Mouse (Mus musculus): ENCODE measurements around the gene Olfm4.

Gene Olfm4

DNA sequence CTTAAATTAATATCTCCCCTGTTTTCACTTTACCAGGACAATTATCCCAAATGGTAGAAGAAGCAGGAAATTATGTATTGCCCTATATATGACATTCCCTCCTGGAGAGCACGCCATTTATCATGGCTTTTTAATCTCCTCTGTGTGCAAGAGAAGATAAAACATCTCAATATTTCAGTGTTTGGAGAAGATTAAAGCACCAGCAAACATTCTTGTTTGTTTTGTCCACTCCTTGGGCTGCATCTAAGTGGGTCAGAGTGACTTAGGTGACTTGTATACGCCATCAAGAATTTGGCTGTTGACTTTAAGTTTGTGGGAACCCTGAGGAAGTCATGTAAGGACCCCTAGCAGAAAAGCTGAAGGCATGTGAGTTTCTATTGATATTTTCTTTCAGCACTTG is at the start of gene Olfm4:
Olfm4 (plus strand) TSS at position 301 of the 400 bp plus-strand sequence.
- no peak for DNase-seq (ENCODE audit: low spot score)

DNA sequence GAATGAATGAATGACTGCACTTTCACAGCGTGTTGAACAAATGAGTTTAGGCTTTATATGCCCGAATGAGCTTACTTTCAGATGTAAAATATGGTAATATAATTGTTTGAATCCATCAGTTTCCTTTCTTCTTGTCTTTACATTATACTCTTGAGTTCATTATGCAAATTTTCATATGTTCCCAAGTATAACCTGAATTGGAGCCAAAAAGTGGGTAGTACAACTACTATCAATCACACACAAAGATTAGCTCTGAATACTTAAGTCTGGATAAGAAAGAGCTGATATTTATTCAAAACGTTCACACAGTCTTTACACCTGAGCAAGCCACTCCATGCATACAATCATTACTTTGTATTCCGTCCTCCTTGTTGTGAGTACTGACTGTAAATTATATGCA is 49.5 kb upstream of the Olfm4 start:
- DNase-seq (ENCODE audit: low spot score): no peak

DNA sequence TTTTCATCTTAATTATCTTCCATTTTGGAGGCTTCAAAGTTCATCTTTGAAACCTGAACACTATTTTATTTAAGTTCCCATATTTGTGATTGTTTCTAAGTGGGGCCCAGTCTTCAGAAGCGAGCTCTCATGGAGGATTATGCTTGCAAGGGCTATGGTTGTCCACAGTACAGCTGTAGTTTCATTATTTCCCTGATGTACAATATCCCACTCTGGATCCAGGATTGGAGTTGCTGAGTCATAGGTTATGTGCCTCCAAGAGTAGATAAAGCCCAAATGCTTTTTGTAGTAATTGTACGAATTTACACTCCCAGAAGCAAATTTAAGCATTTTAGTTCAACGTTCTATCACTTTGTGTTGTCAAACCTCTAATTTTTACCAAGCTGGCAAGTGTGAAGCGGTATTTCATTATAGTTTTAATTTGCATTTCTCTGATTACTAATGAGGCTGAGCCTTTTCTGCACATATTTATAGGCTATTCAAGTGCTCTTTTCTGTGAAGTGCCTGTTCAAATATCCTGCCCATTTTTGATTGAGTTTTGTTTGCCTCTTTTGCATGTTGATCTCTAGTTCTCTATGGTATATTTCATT is 46.9 kb upstream of the Olfm4 start:
- DNase-seq (ENCODE audit: low spot score): no peak

DNA sequence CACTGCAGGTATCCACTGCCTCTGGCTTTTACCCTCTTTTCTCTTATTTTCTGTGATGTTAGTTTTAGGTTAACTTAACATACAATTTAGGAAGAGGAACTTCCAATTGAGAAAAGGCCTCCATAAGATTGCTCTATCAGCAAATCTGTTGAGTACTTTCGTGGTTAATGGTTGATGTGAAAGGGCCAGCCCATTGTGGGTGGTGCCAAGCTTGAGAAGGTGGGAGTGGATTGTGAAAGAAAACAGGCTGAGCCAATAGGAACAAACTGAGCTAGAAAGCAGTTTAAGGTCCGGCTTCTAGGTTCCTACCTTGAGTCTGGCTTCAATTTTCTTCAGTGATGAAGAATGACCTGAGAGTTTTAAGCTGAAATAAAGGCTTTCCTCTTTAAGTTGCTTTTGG is 38.0 kb upstream of the Olfm4 start:
- DNase-seq (ENCODE audit: low spot score): no peak

DNA sequence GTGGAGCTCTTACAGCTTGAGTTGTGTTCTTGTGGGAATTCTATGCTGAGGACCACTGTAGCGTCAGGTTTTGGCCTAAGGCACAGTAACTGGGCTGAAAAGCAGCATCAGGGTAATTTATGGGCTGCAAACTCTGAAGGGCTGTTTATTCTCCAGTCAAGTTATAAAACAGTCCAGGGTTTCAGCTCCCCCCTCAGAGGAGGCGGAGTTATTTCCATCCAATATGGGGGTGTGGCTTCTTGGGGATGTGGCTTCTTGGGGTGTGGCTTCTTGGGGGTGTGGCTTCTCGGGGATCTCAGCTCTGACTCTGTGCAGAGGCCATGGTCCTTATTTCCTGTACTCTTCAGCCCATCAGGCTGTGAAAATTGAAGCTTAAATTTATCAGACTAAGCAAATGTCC is 28.2 kb upstream of the Olfm4 start:
- no peak for DNase-seq (ENCODE audit: low spot score)

DNA sequence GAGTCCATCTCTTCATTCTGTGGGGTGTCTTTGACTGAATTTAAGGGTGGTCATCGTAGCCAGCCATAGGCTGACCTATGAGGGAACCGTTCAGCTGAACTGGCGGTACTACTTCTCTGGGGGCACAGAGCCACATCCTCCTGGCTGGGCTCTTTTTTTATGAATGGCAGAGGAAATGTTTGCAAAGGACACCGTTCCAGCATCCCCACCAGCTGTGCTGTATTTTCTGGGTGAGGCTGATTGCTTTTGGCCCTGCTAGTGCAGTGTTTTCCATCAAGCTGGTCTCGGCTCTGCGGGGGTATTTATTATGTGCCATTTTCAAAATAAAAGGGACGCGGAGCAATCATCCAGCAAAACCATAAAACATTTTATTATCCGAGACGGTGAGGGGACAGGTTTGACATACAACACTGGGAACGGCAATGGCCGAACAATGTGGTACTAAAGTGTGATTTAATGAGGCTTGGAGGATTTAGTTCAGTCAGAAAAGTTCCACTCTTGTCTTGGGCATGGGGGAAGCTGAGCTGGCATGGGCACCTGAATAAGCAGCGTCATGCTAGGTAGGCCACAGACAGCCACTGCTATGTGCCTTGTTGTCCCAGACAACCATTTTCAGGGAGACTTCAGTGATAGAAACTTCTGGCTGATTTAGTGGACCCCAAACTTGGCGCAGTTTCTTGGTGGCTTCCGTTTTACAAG is 25.9 kb upstream of the Olfm4 start:
- DNase-seq (ENCODE audit: low spot score): no peak

DNA sequence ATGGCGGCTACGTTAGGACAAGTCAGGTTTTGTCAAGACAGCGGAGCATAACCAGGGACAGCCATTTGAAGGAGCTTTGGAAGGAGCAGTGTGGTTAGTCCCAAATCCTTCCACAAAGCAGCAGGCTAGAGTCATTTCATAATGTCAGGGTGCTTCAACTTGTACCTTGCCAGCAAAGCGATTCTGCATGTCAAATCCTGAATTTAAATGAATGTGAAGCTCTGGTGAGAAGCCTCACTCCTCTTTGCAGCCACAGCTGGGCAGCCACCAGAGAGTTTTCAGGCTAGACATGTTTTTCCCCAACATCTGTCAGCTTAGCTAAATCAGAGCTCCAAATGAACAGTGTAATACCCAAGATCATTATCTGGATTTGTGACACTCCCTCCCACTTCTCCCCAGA is 22.7 kb upstream of the Olfm4 start:
- no peak for DNase-seq (ENCODE audit: low spot score)

DNA sequence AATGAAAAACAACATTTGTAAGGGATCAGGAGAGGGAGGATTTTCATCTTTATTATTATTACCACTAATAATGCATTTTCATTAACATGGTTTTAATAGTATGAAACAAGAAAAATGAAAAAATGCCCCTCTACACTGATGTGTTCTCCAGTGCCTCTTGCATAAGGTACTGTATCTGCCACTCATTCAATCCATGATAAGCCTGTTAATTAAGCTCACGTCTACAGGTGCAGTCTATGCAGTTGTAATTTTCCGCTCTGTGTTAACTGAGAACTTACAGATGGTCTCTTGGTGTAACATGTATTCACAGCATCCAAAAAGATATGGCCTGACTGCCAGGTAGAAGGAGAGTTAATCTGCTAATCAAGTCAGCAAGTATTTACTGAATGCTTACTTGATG is 22.3 kb upstream of the Olfm4 start:
- no peak for DNase-seq (ENCODE audit: low spot score)

DNA sequence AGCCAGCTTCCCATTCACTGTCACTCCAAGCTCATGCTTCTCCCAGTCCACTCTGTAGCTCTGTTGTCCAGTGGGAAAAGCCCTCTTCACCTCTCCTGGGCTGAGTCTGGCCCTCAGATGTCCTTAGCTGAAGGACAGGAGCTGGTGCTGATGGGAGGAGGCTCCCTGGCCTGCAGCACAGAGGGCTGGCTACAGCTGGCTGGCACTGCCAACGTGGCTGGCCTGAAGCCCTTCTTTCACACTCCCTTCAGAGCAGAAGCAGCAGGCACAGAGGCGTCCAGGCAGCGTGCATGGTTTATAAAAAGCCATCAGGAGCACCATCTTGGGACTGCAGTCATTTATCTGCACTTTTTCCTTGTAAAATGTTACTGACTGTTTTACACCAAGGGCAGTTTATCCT is 13.7 kb upstream of the Olfm4 start:
- no peak for DNase-seq (ENCODE audit: low spot score)

DNA sequence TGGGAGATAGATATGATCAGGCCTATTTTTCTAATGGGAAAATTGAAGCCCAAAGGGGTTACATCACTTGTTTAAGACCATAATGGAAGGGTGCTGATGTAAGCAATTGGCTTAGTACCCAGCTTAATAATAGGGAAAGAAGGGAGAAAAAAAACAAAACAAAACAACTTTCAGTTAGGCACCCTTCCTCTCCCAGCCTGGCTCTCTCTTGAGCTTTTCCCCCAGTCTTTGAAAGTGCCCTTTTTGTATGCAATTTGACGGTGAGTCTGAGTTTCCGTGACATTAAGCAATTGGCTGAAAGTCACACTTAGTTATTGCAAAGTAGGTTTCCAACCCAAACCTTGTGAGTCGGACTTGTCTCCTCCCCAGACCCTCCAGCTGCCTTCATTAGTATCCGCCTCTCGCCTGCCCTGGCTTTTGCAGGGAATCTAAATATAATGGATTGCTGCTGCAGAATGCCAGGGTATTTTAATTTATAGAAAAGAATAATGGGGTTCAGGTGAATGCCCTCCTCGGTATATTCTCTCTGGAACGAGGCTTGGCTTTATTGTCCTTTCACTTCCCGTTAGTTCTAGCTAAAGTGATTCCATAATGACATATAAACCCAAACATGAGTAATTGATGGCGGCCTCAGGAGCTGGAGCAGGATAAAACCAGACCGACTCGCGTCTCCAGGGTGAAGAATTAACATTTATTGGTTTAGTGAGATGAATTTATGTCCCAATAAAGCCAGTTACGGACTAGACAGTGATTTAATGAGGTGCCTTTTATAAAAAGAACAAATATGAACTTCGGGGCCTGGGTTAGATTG is 12.7 kb upstream of the Olfm4 start:
- DNase-seq (ENCODE audit: low spot score): no peak

DNA sequence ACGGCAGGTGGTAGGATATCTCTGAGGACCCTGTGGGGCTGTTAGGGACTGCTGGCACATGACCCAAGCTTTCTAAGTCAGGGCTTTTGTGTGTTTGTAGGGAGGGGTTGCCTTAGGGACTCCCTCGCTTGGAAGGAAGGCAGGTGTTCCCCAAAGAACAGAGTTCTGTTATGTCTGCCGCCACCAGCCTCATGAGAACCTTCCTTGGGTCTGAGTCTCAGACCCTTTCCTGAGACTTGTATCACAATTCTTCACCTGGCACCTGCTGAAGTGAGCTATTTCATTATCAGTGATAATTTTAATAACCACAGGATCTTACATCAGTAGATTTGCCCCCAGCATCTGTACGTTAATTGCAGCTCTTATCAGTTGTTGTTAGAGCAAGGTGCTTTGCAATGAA is 2.4 kb upstream of the Olfm4 start:
- DNase-seq (ENCODE audit: low spot score): no peak

DNA sequence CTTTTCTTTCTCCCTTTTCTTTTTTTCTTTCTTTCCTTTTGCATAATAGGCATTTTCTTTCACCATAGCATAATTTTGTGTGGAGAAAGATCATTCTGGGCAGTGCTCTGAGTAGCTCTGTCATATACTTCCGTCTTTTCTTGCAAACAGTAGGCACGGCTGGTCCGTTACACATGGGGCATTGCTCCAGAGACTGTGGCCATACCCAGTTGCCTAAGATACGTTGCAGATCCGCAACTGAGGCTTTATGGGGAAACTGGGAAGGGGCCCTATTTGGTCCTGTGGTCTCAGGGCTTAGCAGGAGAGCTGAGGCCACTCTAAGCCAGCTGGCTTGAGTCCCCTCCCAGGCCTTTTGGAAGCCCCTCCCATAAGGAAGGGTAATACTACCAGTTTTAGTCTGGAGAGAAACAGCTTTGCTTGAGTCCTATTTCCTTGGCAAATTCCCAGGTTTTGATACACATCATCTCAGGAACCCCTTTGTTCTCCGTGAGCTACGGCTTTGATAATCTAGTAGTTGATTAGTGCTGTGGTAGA is 1.3 kb downstream of the Olfm4 start:
- no peak for DNase-seq (ENCODE audit: low spot score)

DNA sequence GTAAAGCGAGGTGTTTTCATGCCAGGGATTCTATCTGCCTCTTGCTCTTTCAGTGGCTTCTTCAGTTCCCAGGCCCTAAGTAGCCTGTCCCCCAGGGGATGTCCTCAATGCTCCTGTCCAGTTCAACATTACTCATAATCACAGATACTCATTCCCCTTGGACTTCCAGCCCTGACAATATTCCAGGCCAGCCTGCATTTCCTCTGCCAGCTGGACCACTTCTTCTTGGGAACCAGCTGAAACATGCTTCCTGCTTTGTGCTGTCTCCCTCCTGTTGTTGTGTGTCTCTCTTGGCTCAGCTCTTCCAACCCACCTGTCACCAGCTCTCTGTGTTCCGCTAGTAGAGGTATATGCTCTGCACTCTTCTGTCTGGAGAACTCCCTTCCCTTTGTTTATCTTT is 1.8 kb downstream of the Olfm4 start:
- no peak for DNase-seq (ENCODE audit: low spot score)

DNA sequence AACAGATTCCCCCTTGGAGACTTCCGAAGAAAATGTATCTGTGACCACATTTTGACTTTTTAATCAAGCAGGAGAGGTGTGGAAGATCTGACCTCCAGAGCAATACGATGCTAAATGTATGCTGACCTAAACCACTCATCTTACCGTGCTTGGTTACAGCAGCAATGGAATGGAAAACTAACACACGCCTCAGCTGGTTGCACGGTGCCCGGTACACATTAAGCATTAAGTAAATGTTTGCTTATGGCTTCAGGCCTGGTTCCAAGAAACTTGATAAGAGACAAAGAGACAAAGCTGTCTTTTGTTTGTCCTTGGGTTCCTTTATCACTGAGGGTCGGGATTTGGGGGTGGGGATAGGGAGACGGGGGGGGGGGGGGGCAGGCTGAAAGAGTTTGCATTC is 3.0 kb downstream of the Olfm4 start:
- DNase-seq (ENCODE audit: low spot score): no peak

DNA sequence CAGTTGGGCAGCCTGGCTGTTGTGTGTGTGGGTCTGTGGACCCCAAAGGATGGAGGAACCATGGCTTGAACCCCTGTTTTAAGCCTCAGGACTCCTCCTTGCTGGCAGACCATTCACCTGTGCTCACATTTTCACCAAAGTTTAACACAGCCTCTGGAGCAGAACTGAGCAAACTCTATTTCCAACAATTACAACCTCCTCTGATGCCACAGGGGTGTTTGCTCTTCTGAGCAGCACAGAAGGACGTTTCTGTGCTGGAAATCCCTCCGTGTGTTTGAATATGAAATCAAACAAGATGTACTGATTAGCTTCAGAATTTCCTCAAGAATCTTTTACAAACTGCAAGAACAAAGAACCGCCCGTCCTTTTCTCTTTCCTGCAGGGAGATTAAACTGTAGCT is 5.9 kb downstream of the Olfm4 start:
- no peak for DNase-seq (ENCODE audit: low spot score)

DNA sequence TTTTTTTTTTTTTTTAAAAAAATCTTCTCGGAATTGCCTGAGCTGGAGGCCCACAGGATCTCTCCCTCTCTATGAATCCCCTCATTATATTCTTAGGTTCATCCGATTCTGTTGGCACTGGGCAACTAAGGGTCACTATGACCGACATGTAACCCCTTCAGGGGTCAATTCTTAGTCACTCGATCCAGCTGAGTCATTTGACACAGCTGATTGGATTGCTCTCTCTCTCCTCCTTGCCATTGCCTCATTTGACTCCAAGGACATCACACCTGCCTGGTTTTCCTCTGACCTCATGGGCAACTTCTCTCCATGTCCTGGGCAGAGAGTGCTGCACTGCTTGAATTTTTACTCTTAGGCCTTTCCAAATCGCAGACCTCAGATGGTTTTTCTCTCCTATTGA is 6.7 kb downstream of the Olfm4 start:
- no peak for DNase-seq (ENCODE audit: low spot score)

DNA sequence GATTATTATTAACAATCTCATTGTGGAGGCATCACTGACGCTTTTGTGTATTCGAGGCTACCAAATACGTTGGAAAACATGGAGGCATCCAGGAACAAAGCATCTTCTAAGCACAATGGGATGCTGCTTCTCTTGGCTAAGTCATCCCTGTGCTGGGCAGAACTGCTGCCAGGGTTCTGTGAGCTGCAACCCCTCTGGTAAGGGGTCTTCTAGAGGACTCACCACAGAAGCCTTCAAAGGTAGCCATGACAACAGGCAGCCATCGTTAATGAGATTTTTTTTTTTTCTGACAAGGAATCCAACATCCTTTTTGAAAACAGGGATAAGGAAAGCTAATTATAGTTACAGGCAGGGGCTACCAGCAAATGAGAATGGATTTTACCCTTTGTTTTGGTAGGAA is 13.7 kb downstream of the Olfm4 start:
- no peak for DNase-seq (ENCODE audit: low spot score)

DNA sequence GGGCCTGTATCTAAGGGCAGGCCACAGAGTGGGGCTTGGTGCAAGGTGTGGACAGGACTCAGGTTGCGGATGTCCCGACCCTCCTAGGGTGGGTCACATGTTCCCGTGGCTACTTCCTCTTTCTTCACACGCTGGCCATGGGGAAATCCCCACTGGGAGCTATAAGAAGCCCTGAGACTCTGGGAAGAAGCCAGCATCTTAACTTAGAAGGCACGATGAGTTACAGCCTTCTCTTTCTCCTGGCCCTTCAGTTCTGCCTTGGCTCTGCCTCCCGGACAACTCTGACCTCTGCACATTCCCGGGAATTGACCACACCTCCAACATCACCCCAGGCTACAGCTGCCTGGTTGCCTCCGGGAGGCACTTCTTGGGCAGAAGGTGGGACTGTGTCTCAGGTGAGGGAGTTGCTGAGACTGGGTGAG is 16.2 kb downstream of the Olfm4 start:
- DNase-seq (ENCODE audit: low spot score): no peak

DNA sequence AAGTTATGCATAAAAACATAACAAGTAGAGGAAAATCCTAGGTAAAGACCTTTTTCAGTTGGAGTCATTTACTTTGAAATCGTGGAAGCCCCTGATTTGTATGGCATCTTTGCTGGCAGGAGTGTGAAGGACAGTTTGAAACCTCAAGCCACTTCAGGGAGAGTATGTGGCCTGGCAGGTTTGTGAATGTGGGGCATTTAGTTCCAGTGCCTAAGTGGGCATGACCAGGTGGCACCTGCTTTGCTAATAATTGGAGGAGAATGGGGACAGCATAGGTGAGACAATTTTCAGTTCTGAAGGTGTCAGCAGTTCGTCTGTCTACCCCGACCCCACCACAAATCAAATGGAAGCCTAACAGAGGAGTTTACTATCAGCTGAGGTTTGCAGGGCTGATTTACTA is 23.8 kb downstream of the Olfm4 start:
- no peak for DNase-seq (ENCODE audit: low spot score)

DNA sequence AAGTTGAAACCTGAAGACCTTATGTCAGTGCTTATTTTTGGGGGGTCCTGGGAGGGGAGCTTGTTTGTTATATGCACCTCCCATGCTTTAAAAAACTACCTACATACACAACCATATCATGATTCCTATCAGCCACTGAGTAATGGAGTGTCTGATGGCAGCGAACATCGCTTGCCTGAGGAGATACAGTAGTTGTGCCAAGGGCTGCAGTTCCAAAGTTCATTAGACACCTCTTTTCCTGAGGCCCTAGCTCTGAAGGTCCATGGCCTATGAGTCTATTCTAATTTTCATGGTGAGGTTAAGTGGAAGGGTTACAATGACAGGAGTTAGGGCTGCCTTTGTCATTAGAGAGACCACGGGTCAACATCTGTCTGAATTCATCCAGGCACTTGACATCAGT is 26.5 kb downstream of the Olfm4 start:
- DNase-seq (ENCODE audit: low spot score): no peak

DNA sequence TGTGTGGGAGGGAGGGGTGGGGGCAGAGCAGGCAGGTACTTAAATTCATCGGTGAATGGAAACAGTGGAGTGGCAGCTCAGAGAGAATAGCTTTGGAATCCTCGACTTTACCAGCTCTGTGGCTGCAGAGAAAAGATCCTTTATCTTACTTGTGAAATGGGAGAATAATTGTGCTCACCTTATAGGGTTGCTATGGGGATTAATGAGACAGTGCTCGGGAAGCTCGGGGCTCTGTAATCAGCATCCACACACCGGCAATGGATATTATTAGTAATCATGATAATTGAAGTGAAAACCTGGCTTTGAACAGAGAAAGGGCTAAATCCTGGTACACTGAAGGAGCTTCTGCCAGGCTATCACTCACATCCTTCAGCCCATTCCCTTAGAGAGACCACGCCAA is 31.1 kb downstream of the Olfm4 start:
- no peak for DNase-seq (ENCODE audit: low spot score)

DNA sequence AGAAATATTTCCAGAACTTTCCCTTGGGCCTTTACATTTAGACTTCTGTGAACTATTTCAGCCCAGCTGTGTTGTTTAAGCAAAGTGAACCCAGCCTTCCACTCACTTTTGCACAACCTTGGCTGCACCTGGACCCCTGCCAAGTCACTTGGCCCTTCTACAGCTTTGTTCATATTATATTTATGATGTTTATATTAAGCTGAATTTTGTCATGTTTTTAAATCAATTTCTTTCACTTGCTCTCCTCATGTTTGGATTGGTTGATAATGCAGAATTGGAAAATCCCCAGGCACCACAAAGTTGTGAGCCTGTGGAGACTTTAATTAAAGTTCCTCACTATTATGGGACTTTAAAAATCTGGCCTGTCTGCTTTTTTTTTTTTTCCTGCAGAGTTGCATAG is 32.2 kb downstream of the Olfm4 start:
- peak; percentile 2 for DNase-seq (ENCODE audit: low spot score)

DNA sequence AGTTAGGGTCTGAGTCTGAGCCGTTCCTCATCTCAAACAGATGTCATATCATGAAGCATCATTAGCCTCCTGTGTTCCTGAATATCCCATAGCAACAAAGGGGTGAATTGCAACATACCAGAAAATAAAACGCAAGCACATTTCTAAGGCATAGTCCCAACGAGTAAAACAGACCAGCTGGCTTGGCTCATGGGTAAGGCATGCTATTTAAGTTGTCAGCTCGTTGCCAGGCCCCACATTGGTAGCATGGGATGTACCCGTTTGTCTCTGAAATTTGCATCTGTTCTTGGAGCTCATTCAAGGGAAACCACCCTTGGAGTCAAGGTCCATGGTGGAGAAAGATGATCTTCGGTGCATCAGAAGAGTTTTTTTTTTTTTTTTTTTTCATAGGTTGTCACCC is 42.2 kb downstream of the Olfm4 start:
- DNase-seq (ENCODE audit: low spot score): no peak
